Mouse (Mus musculus) stomach, postnatal 0 days (tissue): ENCODE measurements around the gene Rfc1.

ENCODE experiments used
- CTCF ChIP-seq: IDR thresholded peaks from 2 replicates; pipeline ENCODE4 v1.5.1; 2016; ENCODE audit warnings: antibody characterized with exemption, low read depth, mild to moderate bottlenecking, moderate library complexity
- EP300 ChIP-seq: optimal IDR thresholded peaks from 2 replicates; pipeline ENCODE3; 2016; ENCODE audit warnings: antibody characterized with exemption

GRCm38 (mm10) chr5:65308866-65309265, 26.6 kb downstream of the Rfc1 start:
- TF ChIP-seq CTCF (no peak), EP300 (no peak)
